Mouse (Mus musculus): ENCODE measurements at regions not wholly inside any gene's neighbourhood (a gene's known extent, or its start where the extent isn't known, plus 50 kb on each side); places are given as distances from the start of the nearest gene placed in this dataset.

DNA sequence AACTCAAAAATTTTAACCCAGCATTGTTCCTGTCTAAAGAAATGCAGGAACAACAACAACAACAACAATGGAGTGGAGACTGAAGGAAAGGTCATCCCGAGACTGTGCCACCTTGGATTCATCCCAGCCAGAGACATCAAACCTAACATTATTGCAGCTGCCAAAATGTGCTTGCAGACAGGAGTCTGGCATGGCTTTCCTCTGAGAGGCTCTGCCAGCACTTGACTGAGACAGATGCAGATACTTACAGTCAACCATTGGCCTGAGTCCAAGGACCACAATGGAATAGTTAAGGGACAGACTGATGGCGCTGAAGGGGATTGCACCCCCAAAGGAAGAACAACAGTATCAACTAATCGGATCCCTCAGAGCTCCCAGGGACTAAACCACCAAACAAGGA, 819.0 kb downstream of the Fam19a2 start:
- TF ChIP-seq MYC (IDR thresholded peaks at IDR 0.05; ENCODE audit: low read depth, low read length) = no peak

DNA sequence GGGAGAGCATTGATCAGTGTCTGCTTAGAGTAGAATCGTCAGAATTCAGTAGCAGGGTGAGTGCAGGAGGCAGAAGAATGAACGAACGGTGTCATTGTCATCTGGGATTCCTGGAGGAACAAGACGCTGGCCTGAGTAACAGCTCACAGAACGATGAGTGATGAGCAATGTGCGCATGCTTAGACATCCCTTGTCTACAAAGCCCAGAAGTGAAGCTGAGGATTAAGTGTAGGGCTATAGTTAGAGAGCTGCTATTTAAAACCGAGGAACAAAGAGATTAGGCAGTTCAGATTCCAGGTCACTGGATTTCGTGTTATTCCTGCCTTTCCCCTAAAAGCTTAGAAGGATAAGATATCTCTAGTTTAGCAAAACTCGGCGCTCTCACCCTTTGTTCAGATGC, 826.8 kb downstream of the Fam19a2 start:
- H3K27ac ChIP-seq (ENCODE audit: control insufficient read depth, low read depth, low read length) = no peak overlapping the region
- no peaks in the 10 kb centered on the region for H3K79me2 ChIP-seq (ENCODE audit: control insufficient read depth, insufficient read depth, low read length, poor library complexity)
- H3K4me3 ChIP-seq (ENCODE audit: control insufficient read depth in 1 of 2, insufficient read depth in 1 of 2, low read depth in 2 of 2, low read length in 2 of 2) = no peak overlapping the region
- no peak for DNase-seq (ENCODE audit: low read depth, low spot score)
- H3K36me3 ChIP-seq (ENCODE audit: control insufficient read depth in 1 of 2, insufficient read depth in 2 of 2, low read length in 2 of 2) = no peaks in the 10 kb centered on the region
- H3K4me1 ChIP-seq (ENCODE audit: control insufficient read depth in 1 of 2, insufficient read depth in 2 of 2, low read length in 2 of 2) = no peaks in the 10 kb centered on the region
- TF ChIP-seq ETS1 (IDR thresholded peaks at IDR 0.05; ENCODE audit: low read depth, low read length) (no peak), ELF1 (IDR thresholded peaks at IDR 0.05; ENCODE audit: low read depth, low read length) (no peak), TAL1 (IDR thresholded peaks at IDR 0.05; ENCODE audit: low read length) (no peak), HCFC1 (IDR thresholded peaks at IDR 0.05; ENCODE audit: low read depth, low read length) (no peak)
- no peak overlapping the region for H3K9ac ChIP-seq (ENCODE audit: control insufficient read depth, low read depth, low read length, poor library complexity, severe bottlenecking)
- no peaks in the 10 kb centered on the region for H3K9me3 ChIP-seq (replicated peaks; ENCODE audit: insufficient read depth, low read length)
- H3K27me3 ChIP-seq (ENCODE audit: control insufficient read depth in 1 of 2, insufficient read depth in 2 of 2, low read length in 2 of 2) = no peaks in the 10 kb centered on the region

More for the DNA sequence above, 819.0 kb downstream of the Fam19a2 start:
- H3K4me3 ChIP-seq (ENCODE audit: control insufficient read depth in 1 of 2, insufficient read depth in 1 of 2, low read depth in 2 of 2, low read length in 2 of 2) = no peak overlapping the region
- H3K9ac ChIP-seq (ENCODE audit: control insufficient read depth, low read depth, low read length, poor library complexity, severe bottlenecking) = no peak overlapping the region
- no peaks in the 10 kb centered on the region for H3K9me3 ChIP-seq (replicated peaks; ENCODE audit: insufficient read depth, low read length)
- no peak for DNase-seq (ENCODE audit: low read depth, low spot score)
- H3K27ac ChIP-seq (ENCODE audit: control insufficient read depth, low read depth, low read length) = no peak overlapping the region
- H3K79me2 ChIP-seq (ENCODE audit: control insufficient read depth, insufficient read depth, low read length, poor library complexity) = no peaks in the 10 kb centered on the region
- H3K36me3 ChIP-seq (ENCODE audit: control insufficient read depth in 1 of 2, insufficient read depth in 2 of 2, low read length in 2 of 2) = no peaks in the 10 kb centered on the region
- no peaks in the 10 kb centered on the region for H3K4me1 ChIP-seq (ENCODE audit: control insufficient read depth in 1 of 2, insufficient read depth in 2 of 2, low read length in 2 of 2)
- no peaks in the 10 kb centered on the region for H3K27me3 ChIP-seq (ENCODE audit: control insufficient read depth in 1 of 2, insufficient read depth in 2 of 2, low read length in 2 of 2)

DNA sequence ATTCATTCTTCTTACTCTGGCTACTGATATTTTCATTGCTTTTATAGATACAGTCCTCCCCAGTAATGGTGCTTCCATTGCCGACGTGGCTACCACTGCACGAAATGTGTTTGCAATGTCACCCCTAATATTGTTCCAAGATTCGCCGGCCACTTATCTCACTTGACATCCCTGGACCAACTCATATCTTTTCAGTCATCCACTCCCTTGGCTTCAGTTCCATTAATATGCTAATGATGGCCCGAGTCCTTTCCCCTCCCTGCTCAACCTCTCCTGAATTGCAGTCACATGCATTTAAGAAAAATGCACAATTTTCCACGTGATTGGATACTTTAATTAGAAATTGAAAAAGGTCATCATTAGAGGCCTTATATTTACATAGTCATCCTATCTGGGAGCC, 827.6 kb downstream of the Fam19a2 start:
- H3K27me3 ChIP-seq (ENCODE audit: control insufficient read depth in 1 of 2, insufficient read depth in 2 of 2, low read length in 2 of 2) = no peaks in the 10 kb centered on the region
- H3K36me3 ChIP-seq (ENCODE audit: control insufficient read depth in 1 of 2, insufficient read depth in 2 of 2, low read length in 2 of 2) = no peaks in the 10 kb centered on the region
- no peaks in the 10 kb centered on the region for H3K9me3 ChIP-seq (replicated peaks; ENCODE audit: insufficient read depth, low read length)
- TF ChIP-seq ETS1 (IDR thresholded peaks at IDR 0.05; ENCODE audit: low read depth, low read length) (no peak), ZMIZ1 (IDR thresholded peaks at IDR 0.05; ENCODE audit: low read depth, low read length) (no peak), MAFK (IDR thresholded peaks at IDR 0.05; ENCODE audit: borderline replicate concordance, low read depth, low read length) (no peak), CHD2 (IDR thresholded peaks at IDR 0.05; ENCODE audit: low read length) (no peak)
- no peaks in the 10 kb centered on the region for H3K79me2 ChIP-seq (ENCODE audit: control insufficient read depth, insufficient read depth, low read length, poor library complexity)
- no peak overlapping the region for H3K9ac ChIP-seq (ENCODE audit: control insufficient read depth, low read depth, low read length, poor library complexity, severe bottlenecking)
- no peak for DNase-seq (ENCODE audit: low read depth, low spot score)
- no peak overlapping the region for H3K27ac ChIP-seq (ENCODE audit: control insufficient read depth, low read depth, low read length)
- no peaks in the 10 kb centered on the region for H3K4me1 ChIP-seq (ENCODE audit: control insufficient read depth in 1 of 2, insufficient read depth in 2 of 2, low read length in 2 of 2)
- H3K4me3 ChIP-seq (ENCODE audit: control insufficient read depth in 1 of 2, insufficient read depth in 1 of 2, low read depth in 2 of 2, low read length in 2 of 2) = no peak overlapping the region

DNA sequence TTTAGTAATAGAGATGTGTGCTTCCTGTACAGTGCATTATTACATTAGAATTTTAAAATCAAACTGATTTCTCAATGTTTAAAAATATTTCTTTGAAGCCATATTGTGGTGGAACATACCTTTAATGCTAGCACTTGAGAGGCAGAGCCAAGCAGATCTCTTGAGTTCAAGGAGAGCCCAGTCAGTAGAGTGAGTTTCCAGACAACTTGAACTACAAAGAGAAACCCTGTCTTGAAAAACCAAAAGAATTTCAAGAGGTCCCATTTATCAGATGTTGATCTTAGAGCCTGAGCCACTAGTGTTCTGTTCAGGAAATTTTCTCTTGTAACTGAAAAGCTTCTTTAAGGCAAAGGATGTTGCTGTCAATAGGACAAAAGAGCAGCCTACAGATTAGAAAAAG, 855.8 kb downstream of the Fam19a2 start:
- TF ChIP-seq GABPA (IDR thresholded peaks at IDR 0.05; ENCODE audit: low read depth, low read length) = no peak
- Histone ChIP-seq H3K4me1 (ENCODE audit: control insufficient read depth in 1 of 2, insufficient read depth in 2 of 2, low read length in 2 of 2) (no peaks in the 10 kb centered on the region), H3K27ac (ENCODE audit: control insufficient read depth, low read depth, low read length) (no peak overlapping the region), H3K4me3 (ENCODE audit: control insufficient read depth in 1 of 2, insufficient read depth in 1 of 2, low read depth in 2 of 2, low read length in 2 of 2) (no peak overlapping the region), H3K9ac (ENCODE audit: control insufficient read depth, low read depth, low read length, poor library complexity, severe bottlenecking) (no peak overlapping the region), H3K9me3 (replicated peaks; ENCODE audit: insufficient read depth, low read length) (no peaks in the 10 kb centered on the region), H3K27me3 (ENCODE audit: control insufficient read depth in 1 of 2, insufficient read depth in 2 of 2, low read length in 2 of 2) (no peaks in the 10 kb centered on the region), H3K36me3 (ENCODE audit: control insufficient read depth in 1 of 2, insufficient read depth in 2 of 2, low read length in 2 of 2) (no peaks in the 10 kb centered on the region), H3K79me2 (ENCODE audit: control insufficient read depth, insufficient read depth, low read length, poor library complexity) (no peaks in the 10 kb centered on the region)
- no peak for DNase-seq (ENCODE audit: low read depth, low spot score)
